Mouse (Mus musculus) kidney, adult 2 months (tissue): ENCODE results near the gene Map6.

Experiments
- CTCF ChIP-seq: fragments of 200-500 bp; conservative IDR thresholded peaks from 2 replicates; pipeline ENCODE4 v1.5.1; 2011; ENCODE audit warnings: low read depth, mild to moderate bottlenecking, control low read depth, low read length, moderate library complexity, mixed read lengths; ENCODE audit not compliant: insufficient read depth, insufficient read length
- POLR2A ChIP-seq: fragments of 200-500 bp; IDR thresholded peaks from one replicate; pipeline ENCODE4 v1.6.1; 2011; ENCODE audit warnings: low read depth, low read length, control low read depth

DNA sequence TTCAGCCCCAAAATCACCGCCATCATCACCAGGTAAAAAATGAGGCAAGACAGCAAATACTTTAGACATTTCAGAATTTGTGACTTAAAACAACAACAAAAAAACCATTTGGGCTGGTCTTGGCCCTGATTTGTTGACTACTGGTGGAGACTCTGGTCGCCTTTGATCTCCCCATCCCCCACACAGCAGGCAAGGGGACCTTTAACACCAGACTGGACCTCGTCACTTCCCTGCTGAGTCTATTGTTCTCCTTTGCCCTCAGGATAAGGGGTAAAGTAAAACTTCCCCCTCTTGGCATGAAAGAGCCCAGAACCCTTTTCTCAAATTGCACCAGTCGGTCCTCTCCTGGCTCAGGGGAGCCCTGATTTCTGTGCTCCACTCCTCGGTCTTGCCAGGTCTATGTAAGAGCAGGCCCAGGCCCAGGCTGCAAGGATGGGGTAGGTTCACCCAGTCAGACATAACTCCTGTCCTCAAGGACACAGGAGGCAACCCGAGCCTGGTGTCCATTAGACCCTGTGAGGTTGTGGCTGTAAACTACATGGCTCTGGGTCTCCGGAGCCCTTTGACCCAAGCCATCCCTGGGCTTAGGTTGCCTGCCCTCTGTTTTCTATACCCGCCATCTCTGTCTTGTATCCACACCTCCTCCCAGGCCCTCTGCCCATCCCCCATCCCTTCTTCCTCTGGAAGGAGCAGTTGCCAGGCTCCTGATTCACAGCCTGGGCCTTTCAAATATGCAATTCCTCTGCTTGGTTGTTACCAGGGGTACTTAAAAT is 30.2 kb upstream of the Map6 start:
- TF ChIP-seq CTCF (no peak), POLR2A (no peak)
